Mouse (Mus musculus): ENCODE results near the gene Acvr2a. TPM values are rescaled to one million over a fixed set of nuclear protein-coding genes. Genes with fewer than 3 reads are reported as not detected.

Gene Acvr2a
- total and polyA plus RNA-seq, 3 experiments = 0.89 to 2.9 (median 2.2) TPM

GRCm38 (mm10) chr2:48948841-48949584, 135.1 kb downstream of the Acvr2a start, which contains the start of gene Mbd5 (continued):
- TF ChIP-seq MAX (IDR thresholded peaks at IDR 0.05; ENCODE audit: low read length) (peak; percentile 92), POLR2A (IDR thresholded peaks at IDR 0.05; ENCODE audit: low read depth, low read length) (peak; percentile 97), RCOR1 (conservative IDR thresholded peaks at IDR 0.05; ENCODE audit: low read depth, low read length) (0 out of 2 replicates have a peak, but pooled peaks have one; percentile 26), E2F4 (IDR thresholded peaks at IDR 0.05; ENCODE audit: insufficient replicate concordance, low read depth, low read length) (peak; percentile 80; the same call in 1 of the 2 replicates), POLR2AphosphoS2 (IDR thresholded peaks at IDR 0.05; ENCODE audit: low read depth, low read length) (peak; percentile 90), MEF2A (IDR thresholded peaks at IDR 0.05; ENCODE audit: borderline replicate concordance, low read depth, low read length) (peak; percentile 53; the same call in 1 of the 2 replicates), SMC3 (IDR thresholded peaks at IDR 0.05; ENCODE audit: low read depth, low read length) (no peak), ZC3H11A (IDR thresholded peaks at IDR 0.05; ENCODE audit: low read depth, low read length) (no peak), IRF4 (IDR thresholded peaks at IDR 0.05; ENCODE audit: low read depth, low read length) (peak; percentile 75), NELFE (IDR thresholded peaks at IDR 0.05; ENCODE audit: low read depth, low read length) (peak; percentile 95), EP300 (IDR thresholded peaks at IDR 0.05; ENCODE audit: low read length) (no peak), KAT2A (IDR thresholded peaks at IDR 0.05; ENCODE audit: insufficient replicate concordance, low read length) (peak; percentile 90; the same call in 1 of the 2 replicates), BHLHE40 (IDR thresholded peaks at IDR 0.05; ENCODE audit: low read depth, low read length) (peak; percentile 76), CHD1 (IDR thresholded peaks at IDR 0.05; ENCODE audit: low read depth, low read length) (no peak), RAD21 (IDR thresholded peaks at IDR 0.05; ENCODE audit: low read depth, low read length) (no peak), JUN (IDR thresholded peaks at IDR 0.05; ENCODE audit: insufficient read depth, low read depth, low read length) (no peak), SIN3A (IDR thresholded peaks at IDR 0.05; ENCODE audit: low read length) (peak; percentile 70), ZKSCAN1 (IDR thresholded peaks at IDR 0.05; ENCODE audit: borderline replicate concordance, low read depth, low read length) (no peak)

- no peaks in the 10 kb centered on the region for H3K36me3 ChIP-seq (replicated peaks in 1 of 2; ENCODE audit: control insufficient read depth in 1 of 2, insufficient read depth in 1 of 2, low read length in 1 of 2)
- peak overlapping the region; percentile 67 to 96 (median 71) for H3K4me3 ChIP-seq (replicated peaks in 1 of 3; ENCODE audit: low read depth in 2 of 3, low read length in 2 of 3, poor library complexity in 1 of 3)
- in situ Hi-C loops (cut with MboI; ENCODE audit: low pct_ligation_motif_present, low pct_unique_long_range_greater_than_20kb, low sequenced_read_pairs) (no loop called here), dilution Hi-C loops (cut with MboI; ENCODE audit: extremely low pct_ligation_motif_present, extremely low pct_unique_long_range_greater_than_20kb, low sequenced_read_pairs) (no loop called here)
- peak overlapping the region; percentile 87 for H3K9ac ChIP-seq (ENCODE audit: insufficient read depth, low read depth)
- H3K9me3 ChIP-seq (replicated peaks; ENCODE audit: low read length) = no peaks in the 10 kb centered on the region
- H3K4me1 ChIP-seq (ENCODE audit: control insufficient read depth in 1 of 2, insufficient read depth in 2 of 2) = peaks cover 0 to 15% of the 10 kb centered on the region in 2 experiments; a peak in 1 of 4 replicates
- H3K27ac ChIP-seq (ENCODE audit: insufficient read depth, low read depth) = peak overlapping the region; percentile 93
- H3K79me2 ChIP-seq (replicated peaks; ENCODE audit: control insufficient read depth, extremely low read depth, insufficient read depth, poor library complexity, severe bottlenecking) = peaks cover 41% of the 10 kb centered on the region
- H3K4me2 ChIP-seq (ENCODE audit: insufficient read depth, low read depth, poor library complexity, severe bottlenecking) = peak overlapping the region; percentile 10
- no peak for TF ChIP-seq USF2 (conservative IDR thresholded peaks at IDR 0.05; ENCODE audit: low read depth, low read length)
- TF ChIP-seq MXI1 (IDR thresholded peaks at IDR 0.05; ENCODE audit: low read depth, low read length) = 0 out of 2 replicates have a peak, but pooled peaks have one; percentile 10
- no peaks in the 10 kb centered on the region for H3K27me3 ChIP-seq (replicated peaks)
- DNase-seq (ENCODE audit: extremely low read depth) = no peak
Measured at GRCm38 (mm10) chr2:48949743-48950251, 135.9 kb downstream of the Acvr2a start.

Data from CH12.LX (cell line).